Mouse (Mus musculus) c-Kit-positive CD71-positive TER-119-negative erythroid progenitor cells, embryonic 14.5 days (primary cell): ENCODE results near the gene 4930402H24Rik.

ENCODE experiments used
- DNase-seq: peaks from one replicate; pipeline ENCODE4 v3.0.0-alpha.2; 2013; ENCODE audit warnings: low read depth

4930402H24Rik gene

DNA sequence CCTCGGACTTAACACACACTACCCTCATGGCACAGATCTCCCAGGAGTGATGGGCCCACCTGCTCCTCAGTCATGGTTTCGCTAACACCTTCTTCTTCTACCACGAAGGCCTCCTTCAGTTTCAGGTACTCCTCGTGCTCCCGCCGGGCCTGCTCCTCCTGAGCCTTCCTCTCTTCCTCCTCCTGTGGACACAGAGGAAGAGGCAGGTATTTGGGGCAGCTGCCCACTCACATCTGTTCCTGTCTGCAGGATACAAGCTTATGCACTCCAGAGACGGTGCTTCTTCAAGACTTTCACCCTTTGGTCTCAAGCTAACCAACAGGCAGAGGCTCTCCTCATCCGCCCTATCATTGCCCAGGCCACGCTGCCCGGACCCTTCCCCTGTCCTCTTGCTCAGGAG lies 247.7 kb downstream of the 4930402H24Rik start:
- DNase-seq: no peak

DNA sequence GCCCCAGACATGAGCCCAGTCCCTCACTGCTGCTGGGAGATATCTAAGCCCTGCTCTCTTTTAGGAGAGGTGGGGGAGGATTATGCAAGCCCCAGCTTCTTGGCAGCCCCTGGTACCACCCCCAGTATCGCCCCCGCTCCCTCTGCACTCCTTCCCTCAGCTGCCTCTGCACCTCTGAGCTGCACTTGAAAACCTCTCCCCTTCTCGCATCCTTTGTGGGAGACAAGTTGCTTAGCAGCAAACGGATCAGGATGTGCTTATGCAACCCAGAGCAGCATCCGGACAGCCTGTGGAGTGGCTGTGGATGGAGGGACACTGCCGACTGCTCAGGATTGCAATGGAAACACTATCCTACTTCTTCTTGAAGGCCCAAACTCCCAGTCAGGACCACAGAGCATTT lies 248.7 kb downstream of the 4930402H24Rik start:
- DNase-seq: no peak

DNA sequence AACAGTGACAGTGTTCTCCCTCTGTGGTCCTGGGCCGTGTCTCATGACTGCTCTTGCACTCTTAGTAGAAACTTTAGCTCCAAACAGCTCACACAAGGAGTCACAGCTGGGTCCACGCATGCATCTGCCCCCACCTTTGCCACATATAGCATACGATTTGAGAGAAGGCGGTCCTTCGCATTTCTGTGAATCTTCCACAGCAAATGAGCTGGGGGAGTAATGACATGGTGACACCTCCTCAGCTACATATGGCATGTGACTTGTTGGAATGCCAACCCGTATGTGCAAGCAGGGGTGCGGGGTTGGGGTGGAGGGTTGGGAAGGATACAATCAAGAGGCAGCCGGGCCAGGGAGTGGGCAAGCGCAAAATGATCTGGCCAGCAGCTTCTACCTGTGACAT lies 249.7 kb downstream of the 4930402H24Rik start:
- no peak for DNase-seq
